Mouse (Mus musculus): Measurements from ENCODE around the gene 1700122O11Rik.

1700122O11Rik gene

DNA sequence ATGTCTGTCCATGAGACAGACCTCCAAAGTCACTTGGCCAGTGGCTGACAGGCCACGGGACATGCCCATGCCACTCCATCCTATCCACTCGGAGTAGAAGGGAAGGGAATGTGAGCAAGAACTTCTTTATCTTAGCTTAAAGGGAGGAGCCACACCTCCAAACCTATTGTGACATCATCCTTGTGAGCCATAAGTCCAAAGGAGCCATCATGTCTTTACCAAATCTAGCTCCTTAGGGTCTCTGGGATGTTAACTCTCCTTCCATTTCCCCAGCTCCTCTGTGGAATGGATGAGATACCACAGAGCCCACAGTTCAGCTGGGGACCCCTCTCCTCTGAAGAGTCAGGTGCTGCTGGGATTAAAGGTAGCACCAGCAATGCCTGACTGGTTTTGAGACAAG, at the start of gene 1700122O11Rik:
Gene 1700122O11Rik (minus strand): TSS at position 101 of the 400 bp plus-strand sequence.
- DNase-seq (ENCODE audit: low spot score in 2 of 2), result no peak

DNA sequence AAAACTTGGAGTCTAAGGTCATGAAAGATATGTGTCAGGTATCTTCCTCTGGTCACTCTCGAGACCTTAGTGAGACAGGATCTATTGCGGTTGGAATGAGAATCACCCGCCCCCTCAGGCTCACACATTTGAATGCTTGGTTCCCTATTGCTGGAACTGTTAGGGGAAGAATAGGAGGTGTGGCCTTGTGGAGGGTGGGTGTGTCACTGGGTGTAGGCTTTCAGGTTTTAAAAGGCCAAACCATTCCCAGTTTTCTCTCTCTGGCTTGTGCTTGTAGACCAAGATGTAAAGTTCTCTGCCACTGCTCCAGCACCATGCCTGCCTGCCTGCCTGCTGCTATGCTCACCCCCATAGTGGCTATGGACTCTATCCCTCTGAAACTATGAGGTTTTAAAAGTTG, 42.5 kb upstream of the 1700122O11Rik start:
- no peak for DNase-seq (ENCODE audit: low spot score in 2 of 2)

DNA sequence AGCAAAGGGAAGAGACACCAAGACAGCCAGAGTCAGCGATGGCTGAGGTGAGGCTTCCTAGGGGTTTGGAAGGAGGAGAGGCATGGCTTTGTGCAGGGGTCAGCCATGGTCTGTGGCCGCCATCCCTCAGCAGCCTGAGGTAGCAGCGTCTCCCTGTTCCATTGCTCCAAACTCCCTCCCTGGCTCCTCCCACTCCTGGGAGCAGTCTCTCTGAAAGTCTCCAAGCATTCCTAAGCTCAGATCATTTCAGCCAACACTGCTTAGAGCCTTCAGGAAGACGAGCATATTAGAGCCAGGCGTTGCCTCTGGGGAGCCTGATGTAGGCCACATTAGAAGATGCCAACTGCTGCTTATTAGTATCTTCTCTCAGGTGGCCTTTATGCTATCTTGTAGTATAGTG, 29.6 kb upstream of the 1700122O11Rik start:
- no peak for DNase-seq (ENCODE audit: low spot score in 2 of 2)

DNA sequence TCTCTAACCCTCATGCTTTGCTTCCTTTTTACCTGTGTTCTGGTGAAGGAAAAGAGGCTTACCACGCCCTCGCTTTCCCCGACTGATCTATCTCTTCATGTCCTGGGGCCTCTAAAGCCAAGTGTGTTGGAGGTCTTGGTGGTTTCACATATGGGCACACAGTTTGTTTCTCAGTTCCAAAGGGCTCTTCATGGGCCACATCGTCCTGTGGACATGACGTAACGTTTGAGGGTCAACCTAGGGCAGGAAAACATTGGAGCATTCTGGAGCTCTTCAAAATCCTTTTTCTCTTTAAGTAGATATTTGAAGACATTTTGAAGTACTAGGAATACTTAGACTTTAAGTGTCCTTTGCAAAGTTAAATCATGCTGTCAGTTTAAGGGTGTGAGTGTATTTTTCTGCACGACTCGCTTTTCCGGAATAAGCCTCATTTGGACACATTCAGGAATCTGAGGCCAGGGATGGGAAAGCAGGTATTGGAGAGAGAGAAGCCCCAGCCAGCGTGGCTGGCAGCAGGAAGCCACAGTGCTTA, 29.1 kb upstream of the 1700122O11Rik start:
- no peak for DNase-seq (ENCODE audit: low spot score in 2 of 2)

DNA sequence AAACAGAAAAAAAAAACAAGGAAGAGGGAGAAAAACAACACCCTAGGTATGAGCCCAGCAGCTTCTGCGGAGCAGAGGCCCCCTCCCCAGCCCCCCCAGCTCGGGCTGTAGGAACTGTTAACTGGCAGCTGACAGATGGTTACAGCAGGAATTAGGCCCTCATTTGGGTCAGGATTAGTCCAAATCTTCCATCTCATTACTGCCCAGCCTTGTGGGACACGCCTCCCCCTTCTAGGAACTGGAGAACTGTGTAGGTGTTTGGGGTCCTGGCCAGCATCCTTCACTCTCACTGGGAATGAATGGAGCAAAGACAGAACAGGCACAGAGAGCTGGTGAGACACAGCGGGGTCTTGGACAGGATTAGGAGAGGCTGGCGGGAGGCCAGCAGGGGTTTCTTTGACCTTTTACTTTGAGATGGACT, 27.0 kb upstream of the 1700122O11Rik start:
- no peak for DNase-seq (ENCODE audit: low spot score in 2 of 2)

DNA sequence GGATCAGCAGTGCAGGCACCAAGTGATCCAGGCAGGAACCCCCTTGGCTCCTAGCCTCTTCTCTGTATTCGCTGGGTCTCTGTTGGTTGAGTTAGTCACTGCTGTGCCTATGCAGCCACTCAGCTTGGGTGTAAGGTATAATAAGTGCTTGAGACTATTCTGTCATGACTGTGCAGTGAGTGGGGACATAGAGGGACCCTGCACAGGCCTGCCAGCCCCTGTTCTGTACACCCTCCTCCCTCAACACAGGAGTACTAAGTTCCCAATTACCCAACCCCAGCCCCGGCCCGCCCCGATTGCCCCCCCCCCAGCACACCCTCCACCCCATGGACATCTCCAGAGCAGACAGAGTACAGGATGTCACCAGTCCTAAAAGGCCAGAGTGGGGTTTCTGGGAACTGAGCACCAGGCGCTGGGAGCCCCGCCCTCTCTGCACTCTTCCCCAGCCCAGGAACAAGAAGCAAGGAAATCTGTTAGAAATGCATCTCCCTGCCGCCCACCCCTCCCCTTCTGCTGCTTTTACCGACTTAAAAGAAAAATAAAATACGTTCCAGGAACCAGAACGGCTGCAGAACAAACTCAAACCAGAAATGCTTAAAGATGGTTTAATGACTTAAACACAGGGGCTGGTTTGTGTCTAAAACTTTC, 26.2 kb upstream of the 1700122O11Rik start:
- DNase-seq (ENCODE audit: low spot score in 2 of 2), result no peak

DNA sequence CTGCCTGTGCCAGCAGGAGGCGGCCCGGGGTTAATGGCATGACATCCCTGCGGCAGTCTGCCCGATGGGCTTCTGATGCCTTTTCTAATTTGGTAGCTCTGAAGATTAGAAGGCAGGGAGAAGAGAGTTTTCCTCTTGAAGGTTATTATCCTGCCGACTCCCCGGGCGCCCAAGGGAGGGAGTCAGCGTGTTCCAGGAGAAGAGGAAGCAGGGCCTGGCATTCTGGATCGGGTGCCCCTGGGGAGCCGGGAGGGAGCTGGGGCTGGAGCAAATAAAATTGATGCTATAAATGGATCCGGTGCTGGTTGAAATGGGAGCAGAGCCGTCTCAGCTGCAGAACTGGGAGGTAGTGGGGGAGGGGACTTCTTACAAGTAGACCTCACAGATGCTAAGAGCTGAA, 19.3 kb upstream of the 1700122O11Rik start:
- no peak for DNase-seq (ENCODE audit: low spot score in 2 of 2)

DNA sequence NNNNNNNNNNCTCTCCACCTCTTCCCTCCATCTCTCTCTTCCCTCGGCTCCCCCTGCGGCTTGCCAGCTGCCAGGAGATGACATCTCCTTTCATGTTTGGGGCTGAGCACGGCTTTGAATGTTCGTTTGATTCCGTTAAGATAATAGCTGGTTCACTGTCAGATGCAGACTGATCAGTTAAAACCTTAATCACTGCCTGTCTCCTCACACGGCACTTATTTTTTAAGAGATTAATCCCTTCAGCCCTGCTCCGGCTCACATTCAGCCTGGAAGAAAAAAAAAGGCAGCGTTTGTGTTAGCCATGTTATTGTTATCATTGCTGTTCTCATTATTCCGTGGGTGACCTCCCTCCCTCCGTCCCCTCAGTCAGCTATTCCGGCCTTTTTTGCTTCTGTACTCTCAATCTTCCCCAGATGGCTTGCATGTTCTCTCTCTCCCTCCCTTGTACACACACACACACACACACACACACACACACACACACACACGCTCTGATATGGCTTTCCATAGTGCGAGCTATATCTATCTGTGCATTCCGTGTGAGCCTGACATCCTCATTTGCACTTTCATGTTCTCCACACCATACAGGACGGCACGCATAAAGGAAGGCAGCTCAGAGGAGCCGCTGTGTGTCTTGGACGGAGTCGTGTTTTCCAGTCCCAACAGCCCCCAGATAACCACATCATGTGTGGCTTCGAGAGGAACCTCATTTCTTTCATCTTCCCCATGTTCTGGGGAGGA, 17.2 kb upstream of the 1700122O11Rik start:
- DNase-seq (ENCODE audit: low spot score in 2 of 2), result no peak

DNA sequence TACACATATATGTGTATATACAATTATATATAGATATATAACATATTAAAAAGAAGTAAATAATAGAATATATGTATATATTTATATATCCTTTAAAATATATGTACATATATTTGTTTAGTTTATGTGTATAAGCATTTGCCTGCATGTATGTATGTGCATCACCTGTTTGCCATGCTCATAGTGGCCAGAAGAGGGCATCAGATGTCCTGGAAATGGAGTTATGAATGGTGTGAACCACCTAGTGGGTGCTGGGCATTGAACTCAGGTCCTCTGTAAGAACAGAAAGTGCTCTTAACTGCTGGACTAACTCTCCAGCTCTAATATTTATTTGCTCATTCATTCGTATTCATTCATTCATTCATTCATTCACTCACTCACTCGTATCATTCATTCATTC, 15.6 kb upstream of the 1700122O11Rik start:
- no peak for DNase-seq (ENCODE audit: low spot score in 2 of 2)

DNA sequence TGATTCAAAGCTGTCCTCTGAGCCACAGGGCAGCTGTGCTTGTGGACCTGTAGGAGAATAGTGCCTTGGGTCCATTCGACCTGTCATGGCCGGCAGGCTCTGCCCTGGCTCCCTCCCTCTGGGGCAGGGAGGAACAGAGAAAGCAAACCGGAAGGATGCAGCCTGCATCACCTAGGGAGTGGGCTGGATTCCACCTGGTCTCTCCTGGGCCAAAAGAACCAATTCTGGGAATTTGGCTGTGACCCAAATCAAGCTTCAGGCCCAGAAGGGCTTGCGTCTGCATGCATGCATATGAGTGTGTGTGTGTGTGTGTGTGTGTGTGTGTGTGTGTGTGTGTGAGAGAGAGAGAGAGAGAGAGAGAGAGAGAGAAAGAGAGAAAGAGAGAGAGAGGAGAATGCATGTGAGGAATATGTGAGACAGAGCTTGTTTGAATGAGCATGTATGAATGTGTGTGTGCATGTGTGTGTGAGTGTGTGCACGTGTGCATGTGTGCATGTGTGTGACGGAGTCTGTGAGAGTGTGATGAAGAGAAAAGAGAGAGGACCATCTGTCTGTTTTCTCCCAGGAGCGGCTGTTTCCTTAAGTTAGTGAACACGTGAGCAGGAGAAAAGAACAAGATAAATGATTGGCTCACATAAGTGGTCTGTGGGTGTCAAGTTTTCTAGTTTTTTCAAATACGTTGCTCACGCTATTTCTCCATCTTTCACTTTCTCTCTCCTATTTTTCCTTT, 14.4 kb upstream of the 1700122O11Rik start:
- no peak for DNase-seq (ENCODE audit: low spot score in 2 of 2)

DNA sequence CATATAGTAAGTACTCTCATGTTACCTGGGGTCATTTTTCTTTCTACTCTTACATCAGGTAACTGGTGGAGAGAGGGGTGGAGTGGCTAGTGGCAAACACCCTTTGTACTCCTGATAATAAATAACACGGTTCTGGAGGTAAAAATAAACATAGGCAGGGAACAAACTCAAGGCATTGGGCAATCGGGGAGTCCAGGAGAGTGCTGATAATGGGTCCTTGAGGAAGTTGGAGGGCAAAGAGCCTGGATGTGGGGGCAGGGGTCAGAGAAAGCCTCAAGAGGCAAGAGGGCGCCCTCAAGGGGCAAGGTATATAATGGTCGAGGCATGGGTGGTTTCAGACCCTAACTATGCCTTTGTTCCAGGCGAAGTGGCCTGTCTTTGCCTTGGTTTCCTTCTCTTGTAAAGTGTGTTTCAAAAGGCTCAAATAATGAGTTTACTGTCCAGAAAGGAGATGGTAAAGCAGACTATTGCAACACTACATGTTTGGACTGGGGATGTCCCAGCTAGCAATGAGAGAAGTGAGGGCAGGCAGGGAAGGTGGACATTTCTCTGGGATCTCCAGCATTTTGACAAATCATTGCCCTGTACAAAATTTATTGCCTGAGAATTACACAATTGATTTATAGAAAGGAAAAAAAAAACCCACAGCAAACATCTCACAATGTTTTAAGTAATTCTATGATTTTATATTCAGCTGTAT, 13.7 kb upstream of the 1700122O11Rik start:
- no peak for DNase-seq (ENCODE audit: low spot score in 2 of 2)

DNA sequence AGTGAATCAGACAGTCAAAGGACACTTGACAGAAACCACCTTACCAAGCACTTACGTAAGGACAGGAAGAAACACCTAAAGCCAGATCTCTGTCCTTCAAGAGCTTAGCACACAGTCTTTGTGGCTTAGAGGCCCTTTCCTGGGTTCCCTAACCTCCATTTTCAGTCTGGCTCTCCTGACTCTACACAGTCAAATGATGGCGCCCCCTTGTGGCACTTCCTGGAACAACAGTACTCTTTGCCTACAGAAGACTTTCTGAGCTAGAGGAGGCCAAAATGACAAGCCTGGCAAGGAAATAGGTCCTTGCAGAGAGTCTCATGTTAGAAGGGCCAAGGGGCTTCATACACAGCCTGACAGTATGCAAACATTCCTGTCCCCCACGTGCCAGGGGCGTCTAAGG, 7.5 kb upstream of the 1700122O11Rik start:
- DNase-seq (ENCODE audit: low spot score in 2 of 2), result peak; percentile 55 to 57

DNA sequence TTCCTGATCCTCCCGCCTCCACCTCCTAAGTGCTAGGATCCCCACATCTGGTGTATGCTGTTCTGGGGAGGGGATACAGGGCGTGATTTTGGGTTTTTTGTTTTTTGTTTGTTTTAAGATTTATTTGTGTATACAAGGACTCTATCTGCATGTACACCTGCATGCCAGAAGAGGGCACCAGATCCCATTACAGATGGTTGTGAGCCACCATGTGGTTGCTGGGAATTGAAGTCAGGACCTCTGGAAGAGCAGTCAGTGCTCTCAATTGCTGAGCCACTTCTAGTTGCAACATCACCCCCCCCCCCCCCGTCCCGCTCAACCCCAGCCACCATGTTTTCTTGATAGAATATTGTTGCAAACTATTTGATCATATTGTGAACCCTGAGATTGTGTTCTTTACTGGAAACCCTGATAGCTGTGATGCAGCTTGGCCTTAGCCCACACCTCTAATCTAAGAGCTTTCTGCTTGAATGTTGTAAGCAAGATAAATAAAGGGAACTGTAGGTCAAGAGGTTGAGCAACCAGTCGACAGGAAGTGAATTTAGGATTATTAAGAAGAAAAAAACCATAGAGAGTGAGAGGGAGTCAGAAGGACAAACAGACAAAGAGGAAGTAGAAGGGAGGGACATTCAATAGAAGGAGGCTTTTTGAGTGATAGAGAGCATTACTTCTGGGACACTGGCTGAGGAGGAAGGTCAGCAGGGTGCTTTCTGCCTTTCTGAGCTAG, 5.2 kb upstream of the 1700122O11Rik start:
- no peak for DNase-seq (ENCODE audit: low spot score in 2 of 2)

DNA sequence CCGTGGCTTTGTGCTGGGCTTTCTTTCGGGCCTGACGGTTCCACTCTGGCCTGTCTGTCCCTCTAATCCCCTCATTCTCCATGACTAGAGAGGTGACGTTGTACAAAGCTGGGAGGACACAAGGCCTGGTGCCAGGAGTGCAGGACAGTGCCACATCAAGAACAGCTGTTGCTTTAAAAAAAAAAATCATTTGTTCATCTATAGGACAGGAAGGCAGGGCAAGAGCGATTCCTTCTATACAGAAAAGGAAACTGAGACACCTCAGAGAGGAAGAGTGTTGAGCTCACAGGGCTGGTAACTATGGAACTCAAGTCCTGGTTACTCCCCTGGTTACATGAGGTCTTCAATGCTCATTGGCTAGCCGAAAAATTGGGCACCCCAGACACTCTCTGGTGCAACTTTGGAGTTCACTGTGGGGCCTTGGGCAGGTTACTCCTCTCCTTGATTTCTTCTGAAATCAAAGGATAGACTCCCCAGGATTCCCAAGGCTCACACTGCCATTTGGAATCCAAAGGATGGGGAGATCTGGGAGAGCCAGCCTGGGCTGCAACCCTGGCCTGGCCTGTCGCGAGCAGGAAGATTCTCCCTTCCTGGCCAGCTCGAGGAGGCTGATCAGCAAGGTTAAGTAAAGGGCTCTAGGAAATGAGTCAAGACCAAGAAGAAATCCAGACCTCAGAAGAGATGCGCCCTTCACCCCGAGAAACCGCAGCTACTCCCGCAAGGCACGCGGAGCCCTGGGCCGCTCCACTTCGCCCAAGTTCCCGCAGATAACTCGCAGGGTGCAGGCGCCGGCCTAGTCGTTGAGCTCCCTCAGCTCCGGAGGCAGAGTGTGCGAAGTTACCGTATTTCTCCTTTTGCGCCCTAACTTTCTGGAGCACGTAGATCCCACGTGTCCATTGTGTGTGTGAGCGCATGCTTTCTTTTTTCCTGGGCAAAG, 3.5 kb upstream of the 1700122O11Rik start:
- no peak for DNase-seq (ENCODE audit: low spot score in 2 of 2)

DNA sequence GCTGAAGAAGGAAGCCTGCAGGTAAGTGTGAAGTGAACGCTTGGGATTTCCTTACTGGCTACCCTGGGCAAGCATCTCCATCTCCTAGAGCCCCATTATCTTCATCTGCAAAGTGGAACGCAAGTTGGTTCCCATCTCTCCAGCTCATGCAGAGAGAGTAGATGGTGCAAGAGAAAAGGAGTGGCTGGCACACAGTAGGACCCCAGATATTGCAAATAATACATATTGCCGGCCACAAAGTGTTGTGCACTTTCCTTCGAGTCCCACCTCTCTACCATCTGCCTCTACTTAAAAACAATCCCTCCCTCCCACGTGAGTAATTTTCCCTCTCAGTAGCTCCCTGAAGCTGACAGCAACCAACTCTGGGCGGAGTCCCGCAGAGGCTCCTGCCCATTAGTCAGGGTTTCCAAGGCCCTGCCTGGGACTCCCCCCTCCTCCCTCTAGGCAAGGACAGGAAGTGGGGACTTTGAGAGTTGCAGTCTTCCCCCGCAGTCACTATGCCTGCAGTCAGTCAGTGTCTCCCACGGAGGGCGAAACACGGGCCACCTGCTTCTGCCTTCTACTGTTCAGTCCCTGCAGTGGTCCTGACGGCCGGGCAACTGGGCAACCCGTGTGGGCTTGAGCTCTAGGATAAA, 1.3 kb upstream of the 1700122O11Rik start:
- no peak for DNase-seq (ENCODE audit: low spot score in 2 of 2)

DNA sequence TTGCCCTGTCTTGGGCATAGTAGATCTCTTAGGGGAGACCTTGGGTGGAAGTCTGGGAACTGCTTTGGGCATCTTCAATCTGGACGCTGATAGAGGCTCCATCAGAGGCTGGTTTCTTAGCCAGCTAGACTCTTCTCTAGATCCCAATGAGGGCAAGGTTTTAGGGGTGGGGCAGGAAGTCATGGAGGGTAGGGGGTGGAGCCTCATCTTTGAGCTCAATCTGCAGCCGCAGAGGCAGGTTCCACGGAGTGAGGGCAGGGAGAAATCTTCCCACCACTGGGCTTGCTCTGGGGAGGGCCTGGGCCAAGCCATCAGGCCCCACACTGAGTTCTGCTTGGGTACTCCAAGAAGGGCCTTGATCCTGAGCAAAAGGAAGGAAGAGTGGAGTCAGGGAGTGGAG, 1.2 kb downstream of the 1700122O11Rik start:
- no peak for DNase-seq (ENCODE audit: low spot score in 2 of 2)

DNA sequence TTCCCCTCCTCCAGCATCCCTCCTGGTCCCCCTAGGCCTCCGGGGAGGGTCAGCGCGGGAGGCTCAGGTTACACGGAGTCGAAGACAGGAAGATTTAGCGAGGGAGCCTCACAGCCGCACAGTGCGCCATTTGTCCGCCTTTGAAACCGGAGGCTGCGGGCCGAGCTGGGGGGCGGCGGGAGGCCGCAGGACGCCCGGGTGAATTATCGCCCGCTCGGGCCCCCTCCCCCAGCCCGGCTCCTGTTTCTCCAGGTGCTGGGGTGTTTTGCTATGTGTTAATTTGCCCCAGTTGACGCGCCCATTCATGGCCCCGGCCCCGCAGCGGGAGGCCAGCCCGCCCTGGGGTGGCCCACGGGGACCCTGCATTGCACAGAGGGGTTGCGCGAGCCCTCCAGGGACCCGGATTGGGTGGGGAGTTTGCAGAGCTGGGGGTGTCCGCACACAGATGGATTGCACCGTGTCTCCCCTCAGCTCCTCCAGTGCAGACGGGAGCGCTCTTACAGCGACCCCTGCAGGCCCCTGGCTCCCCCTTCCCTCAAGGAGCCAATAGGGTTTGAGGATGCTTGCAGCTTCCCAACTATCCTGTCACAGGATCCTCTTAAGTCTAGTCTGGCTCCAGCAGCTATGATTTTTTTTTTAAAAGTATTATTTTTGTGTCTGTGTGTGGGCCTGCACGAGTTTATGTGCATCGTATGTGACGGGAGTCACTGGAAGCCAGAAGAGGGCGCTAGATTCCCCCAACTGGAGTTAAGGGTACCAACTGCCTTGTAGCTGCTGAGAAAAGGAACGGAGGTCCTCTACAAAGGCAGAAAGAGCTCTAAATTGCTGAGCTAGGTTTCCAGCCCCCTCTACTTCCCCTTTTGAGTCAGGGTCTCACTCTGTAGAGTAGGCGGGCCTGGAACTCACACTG, 6.3 kb downstream of the 1700122O11Rik start:
- no peak for DNase-seq (ENCODE audit: low spot score in 2 of 2)

DNA sequence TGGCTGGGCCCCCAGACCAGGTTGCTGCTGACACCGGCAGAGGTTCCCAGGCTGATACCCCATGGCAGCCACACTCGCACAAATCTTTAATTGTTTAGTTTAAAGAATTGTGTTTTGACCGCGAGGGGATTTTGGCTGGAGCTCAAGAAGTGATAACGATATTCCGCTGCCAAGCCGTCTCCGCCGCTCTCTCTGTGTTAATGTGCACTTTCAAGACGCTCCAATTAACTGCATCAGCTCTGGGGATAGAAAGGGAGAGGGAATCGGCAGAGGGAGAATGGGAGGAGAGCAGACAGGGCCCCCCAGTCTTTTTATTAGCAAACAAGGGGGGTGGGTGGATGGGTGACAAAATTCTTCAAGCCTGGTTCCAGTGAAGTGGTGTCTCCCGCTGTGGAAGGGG, 8.9 kb downstream of the 1700122O11Rik start:
- no peak for DNase-seq (ENCODE audit: low spot score in 2 of 2)

DNA sequence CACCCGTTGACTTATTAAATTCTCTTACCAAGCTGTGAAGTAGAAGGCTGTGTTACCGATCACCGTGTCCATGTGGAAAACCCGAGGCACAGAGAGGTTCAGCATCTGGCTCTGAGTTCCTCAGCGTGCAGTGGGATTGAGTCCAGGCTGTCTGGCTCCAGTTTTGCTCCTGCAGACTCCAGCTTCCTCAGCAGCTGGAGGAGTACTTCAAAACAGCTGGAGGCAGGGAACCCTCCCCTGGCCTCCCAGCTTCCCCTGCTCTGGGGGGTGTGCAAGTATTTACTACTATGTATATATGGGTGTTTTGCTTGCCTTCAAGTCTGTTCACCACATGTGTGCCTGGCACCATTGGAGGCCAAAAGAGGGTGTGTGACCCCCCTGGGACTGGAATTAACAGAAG, 9.8 kb downstream of the 1700122O11Rik start:
- DNase-seq (ENCODE audit: low spot score in 2 of 2), result no peak

Measured in frontal cortex, postnatal 25 days (tissue).